Mouse (Mus musculus): ENCODE data around the gene Rogdi. TPM values are rescaled to one million over a fixed set of nuclear protein-coding genes. Genes with fewer than 3 reads are reported as not detected.

The Rogdi gene
- 88.1 and 102 TPM in 2 replicates for polyA plus RNA-seq (2015; fragmentation: Nextera tagmentation; extraction: Ambion mirVana)

GRCm38 (mm10) chr16:5013054-5013838, at the start of gene Rogdi:
Gene Rogdi, minus strand, starts transcription at chr16:5013553.
- Histone ChIP-seq H3K9ac (peak within 1 kb of the TSS; percentile 65), H3K4me1 (peaks cover 11% of the 10 kb centered on the region), H3K27ac (peak within 1 kb of the TSS; percentile 27; the same call in 1 of the 2 replicates), H3K4me3 (peak within 1 kb of the TSS; percentile 54), H3K36me3 (ENCODE audit: poor library complexity, severe bottlenecking) (peaks cover 60% of the 10 kb centered on the region), H3K9me3 (replicated peaks) (no peaks in the 10 kb centered on the region), H3K27me3 (no peaks in the 10 kb centered on the region), H3K4me2 (peak within 1 kb of the TSS; percentile 76)
- peak; percentile 100 for ATAC-seq
- under 1% methylated on average over 55 of the region's 63 CpGs for WGBS

GRCm38 (mm10) chr16:5058114-5058513, 44.8 kb upstream of the Rogdi start:
- no peak overlapping the region for H3K4me2 ChIP-seq
- no peak overlapping the region for H3K4me3 ChIP-seq
- no peaks in the 10 kb centered on the region for H3K9me3 ChIP-seq (replicated peaks)
- 78% methylated on average over 1 of the region's 1 CpGs for WGBS
- no peaks in the 10 kb centered on the region for H3K27me3 ChIP-seq
- no peaks in the 10 kb centered on the region for H3K4me1 ChIP-seq
- no peak overlapping the region for H3K27ac ChIP-seq
- H3K9ac ChIP-seq: no peak overlapping the region
- peaks cover 66% of the 10 kb centered on the region for H3K36me3 ChIP-seq (ENCODE audit: poor library complexity, severe bottlenecking)
- ATAC-seq: no peak

- Histone ChIP-seq H3K4me2 (peak overlapping the region; percentile 97), H3K27ac (peak overlapping the region; percentile 97), H3K4me1 (peaks cover 32% of the 10 kb centered on the region), H3K27me3 (no peaks in the 10 kb centered on the region), H3K4me3 (peak overlapping the region; percentile 98), H3K9me3 (replicated peaks) (no peaks in the 10 kb centered on the region), H3K36me3 (ENCODE audit: poor library complexity, severe bottlenecking) (peaks cover 36% of the 10 kb centered on the region), H3K9ac (peak overlapping the region; percentile 91)
- peak; percentile 77 for ATAC-seq
- WGBS: under 1% methylated on average over 74 of the region's 78 CpGs
Measured at GRCm38 (mm10) chr16:5050251-5051110, 37.1 kb upstream of the Rogdi start.

DNA sequence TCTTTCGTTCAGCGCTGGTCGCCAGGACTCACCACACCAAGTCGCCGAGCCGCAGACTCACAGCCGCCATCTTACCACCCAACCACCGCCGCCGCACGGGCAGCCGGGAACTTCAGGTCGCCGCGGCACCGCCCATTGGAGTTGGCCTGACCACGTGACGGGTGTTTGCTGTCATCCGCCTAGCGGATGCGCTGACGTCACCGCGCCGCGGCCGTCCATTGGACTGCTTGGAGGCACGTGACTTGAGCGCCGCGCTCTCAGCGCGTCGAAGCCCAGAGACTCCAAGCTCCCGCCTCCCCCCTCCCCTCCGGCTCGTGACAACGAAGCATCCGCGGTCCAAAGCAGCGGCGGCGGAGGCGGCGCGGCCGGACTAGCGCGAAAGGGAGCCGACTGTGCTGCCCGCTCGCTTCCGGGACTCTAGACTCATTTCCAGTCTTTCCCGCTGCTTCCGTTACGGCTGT, 36.5 kb upstream of the Rogdi start, which contains the start of the genes Glyr1 and Ubn1:
Gene Glyr1 (minus strand): TSS at position 90 of the 461 bp plus-strand sequence.
Gene Ubn1 (plus strand): TSS at position 284 of the 461 bp plus-strand sequence.
- H3K4me3 ChIP-seq: peak within 1 kb of the TSS; percentile 98
- no peaks in the 10 kb centered on the region for H3K9me3 ChIP-seq (replicated peaks)
- H3K4me2 ChIP-seq: peak within 1 kb of the TSS; percentile 97
- H3K36me3 ChIP-seq (ENCODE audit: poor library complexity, severe bottlenecking): peaks cover 36% of the 10 kb centered on the region
- peak within 1 kb of the TSS; percentile 97 for H3K27ac ChIP-seq
- under 1% methylated on average over 55 of the region's 56 CpGs for WGBS
- peaks cover 32% of the 10 kb centered on the region for H3K4me1 ChIP-seq
- peak; percentile 100 for ATAC-seq
- H3K27me3 ChIP-seq: no peaks in the 10 kb centered on the region
- H3K9ac ChIP-seq: peak within 1 kb of the TSS; percentile 97

DNA sequence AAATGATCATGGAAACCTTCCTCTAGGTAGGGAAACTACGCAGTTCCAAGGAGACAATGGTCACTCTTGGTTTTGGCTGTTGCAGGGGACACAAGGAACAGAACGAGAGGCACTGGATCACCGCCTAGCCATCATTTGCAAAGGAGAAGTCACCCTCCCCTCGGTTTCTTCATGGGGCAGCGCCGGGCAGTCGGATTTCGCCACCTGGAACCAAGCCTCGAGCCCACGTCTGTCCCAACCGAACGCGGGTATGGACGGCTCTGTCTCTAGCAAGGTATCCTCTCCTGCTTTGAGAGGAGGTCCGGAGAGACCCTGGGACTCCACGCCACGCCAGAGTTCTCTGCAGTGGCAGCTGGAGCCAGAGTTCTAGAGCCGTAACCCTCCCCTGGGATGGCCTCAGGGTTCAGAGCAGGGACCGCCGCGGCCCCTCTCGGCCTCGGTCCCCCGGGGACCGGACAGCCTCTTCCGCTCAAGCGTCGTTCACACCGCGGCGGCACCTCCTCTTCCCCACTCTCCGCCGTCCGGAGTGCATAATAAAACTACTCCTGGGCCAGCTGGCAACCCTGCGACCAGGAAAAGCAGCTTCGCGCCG, 35.9 kb upstream of the Rogdi start:
- H3K36me3 ChIP-seq (ENCODE audit: poor library complexity, severe bottlenecking): peaks cover 41% of the 10 kb centered on the region
- ATAC-seq: peak; percentile 56; the same call in 1 of the 2 replicates
- no peaks in the 10 kb centered on the region for H3K27me3 ChIP-seq
- peak overlapping the region; percentile 92 for H3K4me2 ChIP-seq
- under 1% methylated on average over 38 of the region's 38 CpGs for WGBS
- peaks cover 32% of the 10 kb centered on the region for H3K4me1 ChIP-seq
- H3K9me3 ChIP-seq (replicated peaks): no peaks in the 10 kb centered on the region
- H3K27ac ChIP-seq: peak overlapping the region; percentile 68
- peak overlapping the region; percentile 98 for H3K4me3 ChIP-seq
- peak overlapping the region; percentile 97 for H3K9ac ChIP-seq

DNA sequence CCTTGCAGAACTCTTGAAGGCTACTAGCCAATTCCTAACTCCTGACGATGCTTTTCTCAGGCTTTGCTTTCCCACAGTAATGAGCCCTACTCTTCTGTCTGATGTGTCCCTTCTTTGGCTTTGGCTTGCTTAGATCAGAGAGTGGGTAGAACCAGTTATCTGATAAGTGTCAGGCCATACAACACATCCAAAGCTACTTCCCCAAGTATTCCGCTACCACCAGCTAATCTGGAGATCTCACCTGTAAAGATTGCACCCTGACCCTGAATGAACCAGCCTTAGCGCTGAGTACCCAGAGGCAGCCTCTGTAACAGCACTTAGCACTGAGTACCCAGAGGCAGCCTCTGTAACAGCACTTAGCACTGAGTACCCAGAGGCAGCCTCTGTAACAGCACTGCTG, 32.0 kb upstream of the Rogdi start:
- Histone ChIP-seq H3K9ac (no peak overlapping the region), H3K27ac (no peak overlapping the region), H3K9me3 (replicated peaks) (no peaks in the 10 kb centered on the region), H3K36me3 (ENCODE audit: poor library complexity, severe bottlenecking) (peaks cover 69% of the 10 kb centered on the region), H3K4me3 (no peak overlapping the region), H3K4me1 (peaks cover 13% of the 10 kb centered on the region), H3K27me3 (no peaks in the 10 kb centered on the region), H3K4me2 (no peak overlapping the region)
- 95% methylated on average over 3 of the region's 3 CpGs for whole genome bisulfite sequencing
- ATAC-seq: no peak

- no peak for ATAC-seq
- H3K27ac ChIP-seq: no peak overlapping the region
- WGBS: 92% methylated on average over 5 of the region's 5 CpGs
- H3K4me1 ChIP-seq: no peaks in the 10 kb centered on the region
- H3K4me3 ChIP-seq: no peak overlapping the region
- no peak overlapping the region for H3K9ac ChIP-seq
- H3K27me3 ChIP-seq: no peaks in the 10 kb centered on the region
- no peak overlapping the region for H3K4me2 ChIP-seq
- peaks cover 99% of the 10 kb centered on the region for H3K36me3 ChIP-seq (ENCODE audit: poor library complexity, severe bottlenecking)
- no peaks in the 10 kb centered on the region for H3K9me3 ChIP-seq (replicated peaks)
Measured at GRCm38 (mm10) chr16:5036649-5037234, 23.4 kb upstream of the Rogdi start.

DNA sequence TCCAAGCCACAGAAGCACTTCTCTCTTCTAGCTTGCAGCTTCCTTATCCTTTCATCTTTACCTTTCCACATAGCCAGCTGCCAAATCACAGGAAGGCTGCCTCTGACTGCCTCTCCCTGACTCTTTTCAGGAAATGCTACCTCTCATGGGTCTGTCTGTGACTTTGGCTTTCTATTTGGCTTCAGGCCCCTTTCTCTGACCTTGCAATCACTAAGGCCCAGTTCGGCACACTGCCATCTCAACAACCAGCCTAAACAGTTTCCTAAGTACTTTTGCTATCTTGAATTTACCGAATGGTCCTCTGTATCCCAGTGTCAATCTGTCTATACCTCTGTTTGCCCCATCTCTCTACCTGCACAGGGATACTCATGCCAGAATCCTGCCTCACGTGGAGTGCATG, 22.2 kb upstream of the Rogdi start:
- Histone ChIP-seq H3K4me2 (no peak overlapping the region), H3K27me3 (no peaks in the 10 kb centered on the region), H3K36me3 (ENCODE audit: poor library complexity, severe bottlenecking) (peaks cover 99% of the 10 kb centered on the region), H3K4me3 (no peak overlapping the region), H3K4me1 (no peaks in the 10 kb centered on the region), H3K27ac (no peak overlapping the region), H3K9me3 (replicated peaks) (no peaks in the 10 kb centered on the region), H3K9ac (no peak overlapping the region)
- no peak for ATAC-seq
- WGBS: 95% methylated on average over 3 of the region's 3 CpGs

- 62% methylated on average over 2 of the region's 2 CpGs for WGBS
- Histone ChIP-seq H3K27ac (no peak overlapping the region), H3K9me3 (replicated peaks) (no peaks in the 10 kb centered on the region), H3K27me3 (no peaks in the 10 kb centered on the region), H3K4me2 (no peak overlapping the region), H3K36me3 (ENCODE audit: poor library complexity, severe bottlenecking) (peaks cover 99% of the 10 kb centered on the region), H3K4me3 (no peak overlapping the region), H3K4me1 (no peaks in the 10 kb centered on the region), H3K9ac (no peak overlapping the region)
- ATAC-seq: no peak
Measured at GRCm38 (mm10) chr16:5029847-5030246, 16.5 kb upstream of the Rogdi start.

GRCm38 (mm10) chr16:5024021-5024420, 10.7 kb upstream of the Rogdi start:
- no peak overlapping the region for H3K4me2 ChIP-seq

GRCm38 (mm10) chr16:5014578-5014977, 1.2 kb upstream of the Rogdi start:
- H3K9me3 ChIP-seq (replicated peaks): no peaks in the 10 kb centered on the region
- peaks cover 11% of the 10 kb centered on the region for H3K4me1 ChIP-seq
- H3K4me3 ChIP-seq: no peak overlapping the region
- no peaks in the 10 kb centered on the region for H3K27me3 ChIP-seq
- peaks cover 66% of the 10 kb centered on the region for H3K36me3 ChIP-seq (ENCODE audit: poor library complexity, severe bottlenecking)
- ATAC-seq: no peak
- H3K4me2 ChIP-seq: no peak overlapping the region
- H3K9ac ChIP-seq: no peak overlapping the region
- no peak overlapping the region for H3K27ac ChIP-seq
- WGBS: 90% methylated on average over 4 of the region's 4 CpGs

More at GRCm38 (mm10) chr16:5024021-5024420, 10.7 kb upstream of the Rogdi start:
- Histone ChIP-seq H3K4me1 (no peaks in the 10 kb centered on the region), H3K9ac (no peak overlapping the region), H3K4me3 (no peak overlapping the region), H3K36me3 (ENCODE audit: poor library complexity, severe bottlenecking) (peaks cover 97% of the 10 kb centered on the region), H3K27me3 (no peaks in the 10 kb centered on the region), H3K27ac (no peak overlapping the region), H3K9me3 (replicated peaks) (no peaks in the 10 kb centered on the region)
- 96% methylated on average over 3 of the region's 3 CpGs for WGBS
- no peak for ATAC-seq

Data from forebrain, embryonic 13.5 days (tissue).